Mouse (Mus musculus): ENCODE measurements around the gene Macrod2. TPM values are rescaled to one million over a fixed set of nuclear protein-coding genes. Genes with fewer than 3 reads are reported as not detected.

Gene Macrod2
- polyA plus RNA-seq, 1 experiment from 2014 or later: 89.4 TPM

GRCm38 (mm10) chr2:140592537-140593261 is 197.6 kb downstream of the Macrod2 start:
- no peak for ATAC-seq (ENCODE audit: low FRiP score)
- H3K9ac ChIP-seq (replicated peaks): no peak overlapping the region
- no peak overlapping the region for H3K27ac ChIP-seq (replicated peaks)
- H3K9me3 ChIP-seq (replicated peaks): no peaks in the 10 kb centered on the region
- no peaks in the 10 kb centered on the region for H3K4me1 ChIP-seq
- no peaks in the 10 kb centered on the region for H3K36me3 ChIP-seq
- H3K27me3 ChIP-seq (replicated peaks): no peaks in the 10 kb centered on the region
- H3K4me3 ChIP-seq (replicated peaks): no peak overlapping the region
- 59% methylated on average over 3 of the region's 3 CpGs for WGBS
- no peak overlapping the region for H3K4me2 ChIP-seq

DNA sequence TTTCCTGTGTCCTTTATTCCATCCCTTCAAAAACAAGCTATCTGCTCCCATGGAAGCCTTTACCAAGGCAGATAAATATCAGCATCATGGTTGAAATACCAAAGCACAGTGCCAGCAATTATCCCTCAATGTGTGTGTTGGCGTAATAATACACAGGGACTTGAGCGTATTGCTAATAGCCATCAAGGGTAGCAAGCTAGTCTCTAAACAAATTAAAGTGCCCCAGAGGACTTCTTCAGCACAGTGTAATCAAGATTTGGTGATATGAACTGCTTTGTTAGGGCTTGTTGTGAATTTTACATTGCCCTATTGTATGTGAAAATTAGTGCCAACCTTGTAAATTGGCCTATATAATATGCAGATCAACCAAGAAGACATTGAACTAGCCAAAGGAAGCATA is 201.8 kb downstream of the Macrod2 start:
- H3K27me3 ChIP-seq (replicated peaks): no peaks in the 10 kb centered on the region
- H3K9ac ChIP-seq (replicated peaks): no peak overlapping the region
- no peak for ATAC-seq (ENCODE audit: low FRiP score)

GRCm38 (mm10) chr2:140615451-140615850 is 220.3 kb downstream of the Macrod2 start:
- Histone ChIP-seq H3K27me3 (replicated peaks) (no peaks in the 10 kb centered on the region), H3K4me2 (no peak overlapping the region), H3K27ac (replicated peaks) (no peak overlapping the region), H3K9me3 (replicated peaks) (no peaks in the 10 kb centered on the region), H3K9ac (replicated peaks) (no peak overlapping the region), H3K4me3 (replicated peaks) (no peak overlapping the region), H3K4me1 (no peaks in the 10 kb centered on the region), H3K36me3 (no peaks in the 10 kb centered on the region)
- 67% methylated on average over 2 of the region's 2 CpGs for WGBS
- no peak for ATAC-seq (ENCODE audit: low FRiP score)

More for the DNA sequence above, 201.8 kb downstream of the Macrod2 start:
- Histone ChIP-seq H3K9me3 (replicated peaks) (no peaks in the 10 kb centered on the region), H3K27ac (replicated peaks) (no peak overlapping the region), H3K36me3 (no peaks in the 10 kb centered on the region), H3K4me3 (replicated peaks) (no peak overlapping the region), H3K4me2 (no peak overlapping the region), H3K4me1 (no peaks in the 10 kb centered on the region)
- whole genome bisulfite sequencing: 36% methylated on average over 2 of the region's 2 CpGs

- Histone ChIP-seq H3K4me3 (replicated peaks) (no peak overlapping the region), H3K9me3 (replicated peaks) (no peaks in the 10 kb centered on the region), H3K9ac (replicated peaks) (no peak overlapping the region), H3K4me2 (no peak overlapping the region), H3K27me3 (replicated peaks) (no peaks in the 10 kb centered on the region), H3K27ac (replicated peaks) (no peak overlapping the region), H3K4me1 (no peaks in the 10 kb centered on the region), H3K36me3 (no peaks in the 10 kb centered on the region)
- no peak for ATAC-seq (ENCODE audit: low FRiP score)
- WGBS: 89% methylated on average over 2 of the region's 2 CpGs
Observed at GRCm38 (mm10) chr2:140621730-140622337, 226.7 kb downstream of the Macrod2 start.

DNA sequence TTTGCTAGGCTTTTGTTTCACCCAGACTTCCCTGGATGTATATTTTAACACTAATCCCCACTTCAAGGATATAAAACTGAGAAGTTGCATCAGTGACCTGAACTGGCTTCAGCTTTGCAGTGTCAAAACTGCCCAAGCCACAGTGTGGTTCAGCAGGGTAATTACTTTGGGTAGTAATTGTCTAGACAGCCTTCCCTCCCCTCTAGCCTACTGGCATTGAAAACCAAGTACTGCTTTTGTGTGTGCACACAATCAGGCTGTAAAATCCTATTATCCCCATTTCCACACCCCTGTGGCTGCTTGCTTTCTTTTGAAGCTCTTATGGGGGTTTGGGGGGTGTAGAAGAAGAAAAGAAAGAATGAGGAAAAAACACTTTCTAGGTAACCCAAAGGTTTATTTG is 258.4 kb downstream of the Macrod2 start:
- no peaks in the 10 kb centered on the region for H3K36me3 ChIP-seq
- no peaks in the 10 kb centered on the region for H3K27me3 ChIP-seq (replicated peaks)
- H3K4me1 ChIP-seq: no peaks in the 10 kb centered on the region
- no peak overlapping the region for H3K4me2 ChIP-seq
- H3K9ac ChIP-seq (replicated peaks): no peak overlapping the region
- no peaks in the 10 kb centered on the region for H3K9me3 ChIP-seq (replicated peaks)
- ATAC-seq (ENCODE audit: low FRiP score): no peak
- H3K27ac ChIP-seq (replicated peaks): no peak overlapping the region
- H3K4me3 ChIP-seq (replicated peaks): no peak overlapping the region

DNA sequence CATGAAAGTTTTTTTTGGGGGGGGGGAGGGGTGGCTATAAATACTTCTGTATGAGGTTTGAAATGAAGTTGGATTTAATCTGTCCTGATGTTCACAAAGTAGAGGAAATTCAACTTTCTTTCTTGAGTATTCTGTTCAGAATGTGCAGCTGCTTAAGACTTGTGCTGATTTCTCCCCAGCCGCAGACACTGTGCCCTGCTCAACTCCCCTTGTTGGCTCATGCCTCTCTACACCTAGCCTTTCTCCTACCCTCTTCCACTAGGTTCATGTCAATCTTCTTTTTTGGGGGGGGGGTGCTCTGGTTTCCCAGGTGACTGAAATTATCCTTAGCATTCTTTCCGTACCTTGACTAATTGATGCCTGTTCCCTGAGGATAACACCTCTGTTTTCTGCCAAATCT is 258.9 kb downstream of the Macrod2 start:
- ATAC-seq (ENCODE audit: low FRiP score): no peak

GRCm38 (mm10) chr2:140662673-140663072 is 267.6 kb downstream of the Macrod2 start:
- no peak for ATAC-seq (ENCODE audit: low FRiP score)
- 78% methylated on average over 5 of the region's 5 CpGs for WGBS
- Histone ChIP-seq H3K4me3 (replicated peaks) (no peak overlapping the region), H3K9me3 (replicated peaks) (no peaks in the 10 kb centered on the region), H3K36me3 (peaks cover 22% of the 10 kb centered on the region), H3K4me2 (no peak overlapping the region), H3K27ac (replicated peaks) (no peak overlapping the region), H3K27me3 (replicated peaks) (no peaks in the 10 kb centered on the region), H3K4me1 (peaks cover 31% of the 10 kb centered on the region), H3K9ac (replicated peaks) (no peak overlapping the region)

More for the DNA sequence above, 258.9 kb downstream of the Macrod2 start:
- no peak overlapping the region for H3K4me2 ChIP-seq
- H3K9me3 ChIP-seq (replicated peaks): no peaks in the 10 kb centered on the region
- no peak overlapping the region for H3K4me3 ChIP-seq (replicated peaks)
- no peaks in the 10 kb centered on the region for H3K27me3 ChIP-seq (replicated peaks)
- H3K36me3 ChIP-seq: no peaks in the 10 kb centered on the region
- WGBS: 28% methylated on average over 2 of the region's 2 CpGs
- no peak overlapping the region for H3K27ac ChIP-seq (replicated peaks)
- H3K4me1 ChIP-seq: no peaks in the 10 kb centered on the region
- H3K9ac ChIP-seq (replicated peaks): no peak overlapping the region

GRCm38 (mm10) chr2:140664381-140664780 is 269.3 kb downstream of the Macrod2 start:
- ATAC-seq (ENCODE audit: low FRiP score): no peak
- peaks cover 22% of the 10 kb centered on the region for H3K36me3 ChIP-seq
- 93% methylated on average over 4 of the region's 4 CpGs for WGBS

DNA sequence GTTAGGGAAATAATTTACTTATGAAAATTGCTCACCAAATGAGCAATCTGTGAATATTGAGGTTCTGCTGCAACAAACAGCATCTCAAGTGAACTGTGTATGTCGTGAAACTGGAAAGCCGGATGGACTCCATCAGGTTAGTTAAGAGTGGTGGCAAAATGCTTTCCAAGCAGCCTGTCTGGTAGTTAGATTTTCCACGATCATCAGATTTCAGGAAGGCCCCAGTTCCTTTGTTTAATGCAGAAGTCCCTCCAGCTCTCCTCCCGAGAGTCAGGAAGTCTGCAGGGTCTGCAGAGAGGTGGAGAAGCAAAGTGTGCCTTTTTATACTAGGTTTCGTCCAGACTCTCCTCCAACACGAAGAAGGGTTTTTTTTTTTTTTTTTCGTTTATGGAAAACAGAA is 271.7 kb downstream of the Macrod2 start:
- H3K27me3 ChIP-seq (replicated peaks): no peaks in the 10 kb centered on the region

More at GRCm38 (mm10) chr2:140664381-140664780, 269.3 kb downstream of the Macrod2 start:
- no peak overlapping the region for H3K4me2 ChIP-seq
- H3K27me3 ChIP-seq (replicated peaks): no peaks in the 10 kb centered on the region
- H3K9ac ChIP-seq (replicated peaks): no peak overlapping the region
- H3K27ac ChIP-seq (replicated peaks): no peak overlapping the region
- H3K4me1 ChIP-seq: peaks cover 34% of the 10 kb centered on the region
- no peak overlapping the region for H3K4me3 ChIP-seq (replicated peaks)
- H3K9me3 ChIP-seq (replicated peaks): no peaks in the 10 kb centered on the region

GRCm38 (mm10) chr2:140667261-140668047 is 272.3 kb downstream of the Macrod2 start:
- Histone ChIP-seq H3K4me1 (peaks cover 34% of the 10 kb centered on the region), H3K27ac (replicated peaks) (no peak overlapping the region), H3K36me3 (no peaks in the 10 kb centered on the region), H3K9me3 (replicated peaks) (no peaks in the 10 kb centered on the region), H3K9ac (replicated peaks) (peak overlapping the region; percentile 27; the same call in 1 of the 2 replicates), H3K4me2 (peak overlapping the region; percentile 64), H3K27me3 (replicated peaks) (no peaks in the 10 kb centered on the region), H3K4me3 (replicated peaks) (peak overlapping the region; percentile 44)
- ATAC-seq (ENCODE audit: low FRiP score): no peak
- WGBS: 41% methylated on average over 13 of the region's 13 CpGs

More for the DNA sequence above, 271.7 kb downstream of the Macrod2 start:
- no peak for ATAC-seq (ENCODE audit: low FRiP score)
- Histone ChIP-seq H3K36me3 (no peaks in the 10 kb centered on the region), H3K4me3 (replicated peaks) (peak overlapping the region; percentile 44), H3K4me1 (peaks cover 34% of the 10 kb centered on the region), H3K4me2 (peak overlapping the region; percentile 64), H3K9ac (replicated peaks) (peak overlapping the region; percentile 27; the same call in 1 of the 2 replicates), H3K27ac (replicated peaks) (no peak overlapping the region), H3K9me3 (replicated peaks) (no peaks in the 10 kb centered on the region)
- 32% methylated on average over 7 of the region's 7 CpGs for WGBS

- Histone ChIP-seq H3K9ac (replicated peaks) (peak overlapping the region; percentile 41), H3K4me1 (peaks cover 32% of the 10 kb centered on the region), H3K4me3 (replicated peaks) (peak overlapping the region; percentile 44), H3K27ac (replicated peaks) (peak overlapping the region; percentile 68), H3K4me2 (peak overlapping the region; percentile 64), H3K27me3 (replicated peaks) (no peaks in the 10 kb centered on the region), H3K36me3 (no peaks in the 10 kb centered on the region), H3K9me3 (replicated peaks) (no peaks in the 10 kb centered on the region)
- ATAC-seq (ENCODE audit: low FRiP score): peak; percentile 75
- WGBS: under 1% methylated on average over 8 of the region's 8 CpGs
Observed at GRCm38 (mm10) chr2:140668311-140668710, 273.2 kb downstream of the Macrod2 start.
